Mouse (Mus musculus) MN1 (cell line): ENCODE measurements at regions not wholly inside any gene's neighbourhood (a gene's known extent, or its start where the extent isn't known, plus 50 kb on each side); places are given as distances from the start of the nearest gene placed in this dataset.

Experiments
- DNase-seq: peaks from one replicate; pipeline ENCODE4 v3.0.0-alpha.2; 2016; ENCODE audit warnings: low spot score

DNA sequence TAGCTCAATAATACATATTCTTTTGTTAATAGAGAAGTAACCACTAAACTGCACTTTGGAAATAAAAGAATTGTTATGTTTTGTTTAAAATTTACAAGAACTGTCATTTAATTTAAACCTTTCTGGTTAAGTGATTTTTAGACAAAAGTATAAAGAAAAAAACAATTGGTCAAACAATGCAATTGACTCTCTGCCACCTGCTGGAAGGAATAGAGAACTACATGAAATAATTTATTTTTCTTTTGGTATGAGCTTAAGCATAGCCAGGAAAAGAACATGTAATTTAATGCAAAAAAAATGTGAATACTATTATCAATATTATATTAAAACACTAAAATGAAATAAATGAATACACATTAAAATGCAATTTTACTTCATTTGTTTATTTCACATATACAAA lies 465.5 kb upstream of the Pcdh10 start:
- peak; percentile 23 for DNase-seq

DNA sequence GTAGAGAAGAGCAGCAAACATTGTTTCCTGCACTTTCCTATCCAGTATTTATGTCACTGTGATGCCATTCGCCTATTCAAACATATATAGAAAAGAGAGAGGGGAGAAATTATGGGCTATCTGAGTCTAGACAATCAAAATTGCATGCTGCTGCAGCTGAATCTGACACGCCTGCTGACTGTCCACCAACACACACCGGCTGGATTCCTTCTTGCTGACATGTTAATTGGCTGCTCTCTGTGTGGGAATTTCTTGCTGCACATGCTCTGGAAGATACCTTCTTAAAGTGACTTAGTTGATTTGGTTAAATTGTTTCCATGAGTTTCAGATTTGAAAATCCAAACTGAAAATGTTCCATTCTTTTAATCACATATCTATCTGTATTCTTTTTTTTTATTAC lies 463.9 kb upstream of the Pcdh10 start:
- peak; percentile 0 for DNase-seq
